Mouse (Mus musculus): ENCODE results near the gene Gdf15. TPM values are rescaled to one million over a fixed set of nuclear protein-coding genes. Genes with fewer than 3 reads are reported as not detected.

Gene Gdf15
- total RNA-seq, 1 experiment from 2014 or later = not detected

- peak; percentile 40 for ATAC-seq (replicated peaks; ENCODE audit: low read depth, poor library complexity, severe bottlenecking)
Observed at GRCm38 (mm10) chr8:70630532-70631381, 1.5 kb downstream of the Gdf15 start.

- ATAC-seq (replicated peaks; ENCODE audit: low read depth, poor library complexity, severe bottlenecking) = peak; percentile 64
Observed at GRCm38 (mm10) chr8:70629574-70630531, 2.4 kb downstream of the Gdf15 start.

- ATAC-seq (replicated peaks; ENCODE audit: low read depth, poor library complexity, severe bottlenecking) = no peak
Observed at GRCm38 (mm10) chr8:70628986-70629490, 3.2 kb downstream of the Gdf15 start.

- ATAC-seq (replicated peaks; ENCODE audit: low read depth, poor library complexity, severe bottlenecking) = no peak
Observed at GRCm38 (mm10) chr8:70627041-70627440, 5.2 kb downstream of the Gdf15 start.

GRCm38 (mm10) chr8:70625104-70625503 is 7.2 kb downstream of the Gdf15 start:
- 0 out of 2 replicates have a peak, but pooled peaks have one; percentile 19 for ATAC-seq (replicated peaks; ENCODE audit: low read depth, poor library complexity, severe bottlenecking)

- no peak for ATAC-seq (replicated peaks; ENCODE audit: low read depth, poor library complexity, severe bottlenecking)
Observed at GRCm38 (mm10) chr8:70622220-70622619, 10.0 kb downstream of the Gdf15 start.

GRCm38 (mm10) chr8:70618888-70619334 is 13.3 kb downstream of the Gdf15 start:
- ATAC-seq (replicated peaks; ENCODE audit: low read depth, poor library complexity, severe bottlenecking) = peak; percentile 84

- peak; percentile 41 for ATAC-seq (replicated peaks; ENCODE audit: low read depth, poor library complexity, severe bottlenecking)
Observed at GRCm38 (mm10) chr8:70617985-70618384, 14.3 kb downstream of the Gdf15 start.

GRCm38 (mm10) chr8:70616645-70617044 is 15.6 kb downstream of the Gdf15 start:
- ATAC-seq (replicated peaks; ENCODE audit: low read depth, poor library complexity, severe bottlenecking) = 0 out of 2 replicates have a peak, but pooled peaks have one; percentile 17

- ATAC-seq (replicated peaks; ENCODE audit: low read depth, poor library complexity, severe bottlenecking) = peak; percentile 22
Observed at GRCm38 (mm10) chr8:70615894-70616293, 16.4 kb downstream of the Gdf15 start, which contains the start of gene Lrrc25. Gene Lrrc25 (plus strand): TSS chr8:70616155.

GRCm38 (mm10) chr8:70615281-70615680 is 17.0 kb downstream of the Gdf15 start:
- ATAC-seq (replicated peaks; ENCODE audit: low read depth, poor library complexity, severe bottlenecking) = no peak

- ATAC-seq (replicated peaks; ENCODE audit: low read depth, poor library complexity, severe bottlenecking) = no peak
Observed at GRCm38 (mm10) chr8:70614469-70614868, 17.8 kb downstream of the Gdf15 start.

GRCm38 (mm10) chr8:70613763-70614162 is 18.5 kb downstream of the Gdf15 start:
- no peak for ATAC-seq (replicated peaks; ENCODE audit: low read depth, poor library complexity, severe bottlenecking)

- peak; percentile 42 for ATAC-seq (replicated peaks; ENCODE audit: low read depth, poor library complexity, severe bottlenecking)
Observed at GRCm38 (mm10) chr8:70611849-70612248, 20.4 kb downstream of the Gdf15 start.

- peak; percentile 14; the same call in 1 of the 2 replicates for ATAC-seq (replicated peaks; ENCODE audit: low read depth, poor library complexity, severe bottlenecking)
Observed at GRCm38 (mm10) chr8:70610796-70611771, 21.2 kb downstream of the Gdf15 start.

GRCm38 (mm10) chr8:70609849-70610795 is 22.1 kb downstream of the Gdf15 start:
- ATAC-seq (replicated peaks; ENCODE audit: low read depth, poor library complexity, severe bottlenecking) = peak; percentile 52

- ATAC-seq (replicated peaks; ENCODE audit: low read depth, poor library complexity, severe bottlenecking) = peak; percentile 28
Observed at GRCm38 (mm10) chr8:70609368-70609848, 22.8 kb downstream of the Gdf15 start.

Measured in common myeloid progenitor, adult 5-6 weeks (primary cell).